Mouse (Mus musculus): ENCODE data around the gene Tgm5. TPM values are rescaled to one million over a fixed set of nuclear protein-coding genes. Genes with fewer than 3 reads are reported as not detected.
"Not testable (repeated sequence)": the region's sequence is repeated elsewhere in the genome, so short reads cannot be mapped to it uniquely, and the experiment has no call there.

The Tgm5 gene
- polyA plus RNA-seq (2015; fragmentation: Nextera tagmentation; extraction: Ambion mirVana) = not detected in 2 replicates

DNA sequence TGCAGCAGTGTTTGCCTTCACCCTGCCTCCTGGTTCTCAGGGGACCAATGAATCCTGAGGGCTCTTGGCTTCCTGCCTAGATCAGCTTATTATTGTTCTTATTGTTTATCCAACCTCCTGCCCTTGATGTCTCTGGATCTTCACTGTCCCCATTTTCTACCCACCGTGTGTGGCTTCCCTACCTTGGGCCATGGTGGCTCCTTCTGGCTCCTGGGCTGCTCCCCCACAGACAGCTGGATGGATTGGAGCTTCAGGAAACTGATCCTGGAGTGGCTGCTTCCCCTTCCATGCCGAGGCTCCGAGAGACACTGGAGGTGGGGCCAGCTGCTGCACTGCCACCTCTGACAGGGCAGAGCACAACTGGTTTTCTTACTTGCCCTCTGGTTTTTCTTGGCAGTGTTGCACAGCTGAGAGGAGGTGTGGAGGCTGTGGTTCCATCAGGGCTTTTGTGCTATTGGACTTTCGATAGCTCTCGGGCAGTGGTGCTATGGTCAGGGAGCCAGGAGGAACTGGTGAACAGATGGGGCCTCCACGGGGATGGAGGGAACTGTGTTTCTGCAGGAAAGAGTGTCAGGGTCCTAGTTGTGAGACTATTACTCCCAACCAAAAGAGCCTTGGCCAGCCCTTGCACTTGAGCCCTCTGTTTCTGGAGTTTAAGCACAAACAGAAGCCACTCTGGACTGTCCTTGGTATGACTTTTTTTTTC is at the start of gene Tgm5:
Gene Tgm5, minus strand, starts transcription at position 362 of the 706 bp plus-strand sequence.
- WGBS = 47% methylated on average over 6 of the region's 6 CpGs
- Histone ChIP-seq H3K9me3 (ENCODE audit: control insufficient read depth, low read length) (no peaks in the 10 kb centered on the region), H3K27me3 (replicated peaks; ENCODE audit: control insufficient read depth, insufficient read depth, low read length) (no peaks in the 10 kb centered on the region), H3K4me2 (ENCODE audit: low read depth, low read length) (no peak within 1 kb of the TSS), H3K4me1 (ENCODE audit: control insufficient read depth, insufficient read depth, low read length) (no peaks in the 10 kb centered on the region), H3K9ac (ENCODE audit: low read depth, low read length) (no peak within 1 kb of the TSS), H3K4me3 (ENCODE audit: low read length) (no peak within 1 kb of the TSS), H3K36me3 (ENCODE audit: control insufficient read depth, insufficient read depth, low read length) (no peaks in the 10 kb centered on the region), H3K27ac (ENCODE audit: low read length) (no peak within 1 kb of the TSS)
- no peak for ATAC-seq

GRCm38 (mm10) chr2:121132822-121133221 is 47.2 kb upstream of the Tgm5 start:
- no peak overlapping the region for H3K27ac ChIP-seq (ENCODE audit: low read length)
- no peaks in the 10 kb centered on the region for H3K36me3 ChIP-seq (ENCODE audit: control insufficient read depth, insufficient read depth, low read length)
- no peaks in the 10 kb centered on the region for H3K4me1 ChIP-seq (ENCODE audit: control insufficient read depth, insufficient read depth, low read length)
- H3K9me3 ChIP-seq (ENCODE audit: control insufficient read depth, low read length) = no peaks in the 10 kb centered on the region
- H3K4me3 ChIP-seq (ENCODE audit: low read length) = no peak overlapping the region
- H3K27me3 ChIP-seq (replicated peaks; ENCODE audit: control insufficient read depth, insufficient read depth, low read length) = no peaks in the 10 kb centered on the region
- H3K9ac ChIP-seq (ENCODE audit: low read depth, low read length) = no peak overlapping the region
- 68% methylated on average over 1 of the region's 1 CpGs for WGBS
- no peak for ATAC-seq
- H3K4me2 ChIP-seq (ENCODE audit: low read depth, low read length) = no peak overlapping the region

- Histone ChIP-seq H3K4me2 (ENCODE audit: low read depth, low read length) (no peak overlapping the region), H3K9me3 (ENCODE audit: control insufficient read depth, low read length) (no peaks in the 10 kb centered on the region), H3K4me1 (ENCODE audit: control insufficient read depth, insufficient read depth, low read length) (no peaks in the 10 kb centered on the region), H3K36me3 (ENCODE audit: control insufficient read depth, insufficient read depth, low read length) (no peaks in the 10 kb centered on the region), H3K27me3 (replicated peaks; ENCODE audit: control insufficient read depth, insufficient read depth, low read length) (no peaks in the 10 kb centered on the region), H3K9ac (ENCODE audit: low read depth, low read length) (no peak overlapping the region), H3K4me3 (ENCODE audit: low read length) (no peak overlapping the region), H3K27ac (ENCODE audit: low read length) (no peak overlapping the region)
- WGBS = 57% methylated on average over 9 of the region's 9 CpGs
- ATAC-seq = no peak
Measured at GRCm38 (mm10) chr2:121128865-121129620, 43.4 kb upstream of the Tgm5 start.

- Histone ChIP-seq H3K4me2 (ENCODE audit: low read depth, low read length) (no peak overlapping the region), H3K27ac (ENCODE audit: low read length) (no peak overlapping the region), H3K27me3 (replicated peaks; ENCODE audit: control insufficient read depth, insufficient read depth, low read length) (no peaks in the 10 kb centered on the region), H3K9ac (ENCODE audit: low read depth, low read length) (no peak overlapping the region), H3K4me1 (ENCODE audit: control insufficient read depth, insufficient read depth, low read length) (no peaks in the 10 kb centered on the region), H3K9me3 (ENCODE audit: control insufficient read depth, low read length) (no peaks in the 10 kb centered on the region), H3K36me3 (ENCODE audit: control insufficient read depth, insufficient read depth, low read length) (no peaks in the 10 kb centered on the region), H3K4me3 (ENCODE audit: low read length) (no peak overlapping the region)
- ATAC-seq = no peak
- 49% methylated on average over 1 of the region's 1 CpGs for WGBS
Measured at GRCm38 (mm10) chr2:121127536-121127935, 41.9 kb upstream of the Tgm5 start.

DNA sequence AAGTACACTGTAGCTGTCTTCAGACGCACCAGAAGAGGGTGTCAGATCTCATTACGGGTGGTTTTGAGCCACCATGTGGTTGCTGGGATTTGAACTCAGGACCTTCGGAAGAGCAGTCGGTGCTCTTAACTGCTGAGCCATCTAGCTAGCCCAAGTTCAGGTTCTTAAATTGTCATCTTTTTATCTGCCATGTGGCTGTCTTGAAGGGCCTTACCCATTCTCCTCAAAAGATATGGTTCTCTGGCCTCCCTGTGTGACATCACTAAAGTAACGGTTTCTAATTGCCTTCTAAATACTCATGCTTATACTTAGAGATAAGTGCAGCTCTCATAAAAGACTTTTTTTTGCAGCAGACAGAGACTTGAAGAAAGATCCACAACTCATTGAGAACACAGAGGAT is 40.7 kb upstream of the Tgm5 start:
- H3K27me3 ChIP-seq (replicated peaks; ENCODE audit: control insufficient read depth, insufficient read depth, low read length); H3K4me2 ChIP-seq (ENCODE audit: low read depth, low read length); H3K27ac ChIP-seq (ENCODE audit: low read length); H3K9me3 ChIP-seq (ENCODE audit: control insufficient read depth, low read length); H3K9ac ChIP-seq (ENCODE audit: low read depth, low read length); ATAC-seq; H3K36me3 ChIP-seq (ENCODE audit: control insufficient read depth, insufficient read depth, low read length); H3K4me3 ChIP-seq (ENCODE audit: low read length); H3K4me1 ChIP-seq (ENCODE audit: control insufficient read depth, insufficient read depth, low read length): not testable (repeated sequence)
- WGBS = 88% methylated on average over 5 of the region's 5 CpGs

- Histone ChIP-seq H3K9ac (ENCODE audit: low read depth, low read length) (no peak overlapping the region), H3K9me3 (ENCODE audit: control insufficient read depth, low read length) (no peaks in the 10 kb centered on the region), H3K4me3 (ENCODE audit: low read length) (no peak overlapping the region), H3K4me1 (ENCODE audit: control insufficient read depth, insufficient read depth, low read length) (no peaks in the 10 kb centered on the region), H3K27ac (ENCODE audit: low read length) (no peak overlapping the region), H3K27me3 (replicated peaks; ENCODE audit: control insufficient read depth, insufficient read depth, low read length) (no peaks in the 10 kb centered on the region), H3K36me3 (ENCODE audit: control insufficient read depth, insufficient read depth, low read length) (no peaks in the 10 kb centered on the region), H3K4me2 (ENCODE audit: low read depth, low read length) (no peak overlapping the region)
- no peak for ATAC-seq
- 87% methylated on average over 3 of the region's 3 CpGs for WGBS
Measured at GRCm38 (mm10) chr2:121119260-121119659, 33.6 kb upstream of the Tgm5 start.

GRCm38 (mm10) chr2:121115418-121115817 is 29.8 kb upstream of the Tgm5 start:
- H3K4me1 ChIP-seq (ENCODE audit: control insufficient read depth, insufficient read depth, low read length) = no peaks in the 10 kb centered on the region
- no peak overlapping the region for H3K4me2 ChIP-seq (ENCODE audit: low read depth, low read length)
- no peak for ATAC-seq
- H3K27me3 ChIP-seq (replicated peaks; ENCODE audit: control insufficient read depth, insufficient read depth, low read length) = no peaks in the 10 kb centered on the region
- H3K9me3 ChIP-seq (ENCODE audit: control insufficient read depth, low read length) = no peaks in the 10 kb centered on the region
- no peak overlapping the region for H3K27ac ChIP-seq (ENCODE audit: low read length)
- no peak overlapping the region for H3K9ac ChIP-seq (ENCODE audit: low read depth, low read length)
- no peak overlapping the region for H3K4me3 ChIP-seq (ENCODE audit: low read length)
- 85% methylated on average over 2 of the region's 2 CpGs for WGBS
- no peaks in the 10 kb centered on the region for H3K36me3 ChIP-seq (ENCODE audit: control insufficient read depth, insufficient read depth, low read length)

DNA sequence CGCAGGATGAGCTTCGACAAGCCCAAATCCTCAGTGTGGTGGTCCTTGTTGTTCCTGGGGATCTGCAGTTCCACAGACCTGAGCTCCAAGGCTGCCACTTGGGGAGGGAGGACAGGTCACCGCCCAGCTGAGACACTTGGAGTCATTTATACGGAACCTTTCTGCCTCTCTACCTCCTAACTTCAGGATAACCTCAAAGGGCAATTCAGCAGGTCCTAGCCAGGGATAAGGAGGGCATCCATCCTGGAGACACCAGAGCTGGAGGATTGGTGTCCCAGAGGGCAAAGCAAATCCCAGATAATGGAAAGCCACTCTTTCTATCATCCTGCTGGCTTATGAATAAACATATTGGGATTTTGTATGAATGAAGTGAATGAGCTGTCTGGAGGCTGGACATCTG is 24.1 kb upstream of the Tgm5 start, which contains the start of gene Tgm7:
Gene Tgm7, minus strand, starts transcription at position 101 of the 400 bp plus-strand sequence.
- WGBS = 86% methylated on average over 4 of the region's 4 CpGs
- H3K27me3 ChIP-seq (replicated peaks; ENCODE audit: control insufficient read depth, insufficient read depth, low read length) = no peaks in the 10 kb centered on the region
- no peak for ATAC-seq
- no peaks in the 10 kb centered on the region for H3K9me3 ChIP-seq (ENCODE audit: control insufficient read depth, low read length)
- H3K9ac ChIP-seq (ENCODE audit: low read depth, low read length) = no peak within 1 kb of the TSS
- no peaks in the 10 kb centered on the region for H3K36me3 ChIP-seq (ENCODE audit: control insufficient read depth, insufficient read depth, low read length)
- no peaks in the 10 kb centered on the region for H3K4me1 ChIP-seq (ENCODE audit: control insufficient read depth, insufficient read depth, low read length)
- H3K4me2 ChIP-seq (ENCODE audit: low read depth, low read length) = no peak within 1 kb of the TSS
- no peak within 1 kb of the TSS for H3K27ac ChIP-seq (ENCODE audit: low read length)
- H3K4me3 ChIP-seq (ENCODE audit: low read length) = no peak within 1 kb of the TSS

- no peak for ATAC-seq
- no peak overlapping the region for H3K9ac ChIP-seq (ENCODE audit: low read depth, low read length)
- no peaks in the 10 kb centered on the region for H3K9me3 ChIP-seq (ENCODE audit: control insufficient read depth, low read length)
- H3K4me1 ChIP-seq (ENCODE audit: control insufficient read depth, insufficient read depth, low read length) = no peaks in the 10 kb centered on the region
- no peaks in the 10 kb centered on the region for H3K27me3 ChIP-seq (replicated peaks; ENCODE audit: control insufficient read depth, insufficient read depth, low read length)
- no peak overlapping the region for H3K27ac ChIP-seq (ENCODE audit: low read length)
- H3K36me3 ChIP-seq (ENCODE audit: control insufficient read depth, insufficient read depth, low read length) = no peaks in the 10 kb centered on the region
- H3K4me3 ChIP-seq (ENCODE audit: low read length) = no peak overlapping the region
- H3K4me2 ChIP-seq (ENCODE audit: low read depth, low read length) = no peak overlapping the region
Measured at GRCm38 (mm10) chr2:121105940-121106339, 20.3 kb upstream of the Tgm5 start.
